Mouse (Mus musculus) inflammation-experienced regulatory T-cells, adult 6 months (primary cell): ENCODE measurements around the gene Slu7. TPM values are rescaled to one million over a fixed set of nuclear protein-coding genes. Genes with fewer than 3 reads are reported as not detected.

Experiments
- ATAC-seq: one replicate; pipeline ENCODE4 v1.8.0; 2017
- polyA plus RNA-seq, 3 experiments: library from polyadenylated mRNA; unstranded; fragments of 100-300 nt; shearing (Covaris generic); gene quantifications; one replicate each; pipeline ENCODE4 v1.2.1; 2017

Slu7 gene
- 100 to 1,000 TPM; 102 to 127 (median 108) TPM for polyA plus RNA-seq

DNA sequence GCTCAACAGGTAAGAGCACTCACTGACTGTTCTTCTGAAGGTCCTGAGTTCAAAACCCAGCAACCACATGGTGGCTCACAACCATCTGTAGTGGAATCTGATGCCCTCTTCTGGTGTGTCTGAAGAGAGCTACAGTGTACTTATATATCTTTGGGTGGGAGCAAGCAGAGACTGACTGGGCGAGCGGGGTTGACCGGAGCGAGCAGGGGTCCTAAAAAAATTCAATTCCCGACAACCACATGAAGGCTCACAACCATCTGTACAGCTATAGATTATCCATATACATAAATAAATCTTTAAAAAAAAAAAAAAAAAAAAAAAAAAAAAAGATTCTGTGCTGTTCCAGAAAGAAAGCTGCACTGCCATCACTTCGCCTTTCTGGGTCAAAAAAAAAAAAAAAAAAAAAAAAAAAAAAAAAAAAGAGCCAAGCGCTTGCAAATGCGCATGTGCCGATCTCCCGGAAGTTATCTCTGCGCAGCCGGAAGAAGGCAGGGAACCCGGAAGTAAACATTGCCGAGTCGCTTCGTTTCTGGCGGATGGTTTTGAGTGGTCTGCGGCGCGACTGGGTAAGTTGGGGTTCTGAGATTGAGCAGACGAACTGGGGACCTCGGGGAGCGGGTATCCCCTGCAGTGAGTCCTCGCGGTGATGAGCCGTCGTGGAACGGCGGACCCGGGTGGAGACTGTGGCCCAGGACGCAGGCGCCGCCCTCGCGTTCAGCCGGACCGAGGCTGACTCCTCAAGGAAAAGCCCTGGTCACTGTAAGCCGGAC lies at the start of gene Slu7:
Slu7 (plus strand) TSS at position 491 of the 770 bp plus-strand sequence.
- ATAC-seq, result peak; percentile 95

DNA sequence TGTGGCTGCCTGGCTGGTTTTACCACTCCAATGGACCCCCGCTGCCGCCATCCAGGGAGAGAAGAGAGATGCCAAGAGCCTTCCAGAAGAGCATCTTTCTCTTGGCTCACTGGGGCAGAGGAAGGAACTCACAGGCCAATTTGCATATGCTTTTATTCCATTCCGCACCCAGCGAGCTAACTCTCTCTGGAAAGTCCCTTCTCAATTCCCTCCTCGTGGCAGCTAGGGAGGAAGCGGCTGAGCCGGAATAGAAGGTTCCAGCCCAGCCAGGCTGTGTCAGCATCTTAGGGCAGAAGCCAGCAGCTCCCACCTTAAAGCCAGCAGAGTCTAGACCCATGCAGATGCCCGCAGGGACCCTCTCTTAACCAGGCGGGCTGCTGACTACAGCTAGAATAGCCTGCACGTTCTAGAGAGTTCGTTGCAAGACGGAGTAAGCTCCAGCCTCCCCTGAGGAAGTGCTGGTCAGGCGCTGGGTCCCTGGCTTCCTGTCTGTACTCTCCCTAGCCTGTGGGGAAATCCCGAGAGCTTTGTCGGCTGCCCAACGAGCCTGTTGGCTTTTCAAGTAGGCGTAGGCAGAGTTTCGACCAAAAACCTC lies 48.4 kb upstream of the Slu7 start:
- ATAC-seq, result peak; percentile 64

DNA sequence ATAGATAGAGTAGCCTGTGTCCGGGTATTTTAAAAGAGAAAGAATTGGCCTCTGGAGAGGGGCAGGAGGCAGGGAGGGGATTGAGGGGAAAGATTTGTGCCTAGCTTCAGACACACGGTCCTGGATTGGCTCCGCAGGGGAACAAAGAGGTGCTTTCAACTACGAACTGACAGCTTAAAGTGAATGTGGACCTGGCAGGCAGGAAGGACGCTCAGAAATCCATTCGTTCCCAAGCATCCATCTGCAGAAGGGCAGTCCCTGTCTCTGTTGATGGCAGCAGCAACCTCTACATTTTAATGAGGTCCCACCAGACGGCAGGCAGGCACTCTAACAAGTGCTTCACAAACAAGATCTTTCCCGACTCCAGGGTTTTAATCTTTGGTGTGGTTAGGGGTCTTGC lies 47.8 kb upstream of the Slu7 start:
- no peak for ATAC-seq

DNA sequence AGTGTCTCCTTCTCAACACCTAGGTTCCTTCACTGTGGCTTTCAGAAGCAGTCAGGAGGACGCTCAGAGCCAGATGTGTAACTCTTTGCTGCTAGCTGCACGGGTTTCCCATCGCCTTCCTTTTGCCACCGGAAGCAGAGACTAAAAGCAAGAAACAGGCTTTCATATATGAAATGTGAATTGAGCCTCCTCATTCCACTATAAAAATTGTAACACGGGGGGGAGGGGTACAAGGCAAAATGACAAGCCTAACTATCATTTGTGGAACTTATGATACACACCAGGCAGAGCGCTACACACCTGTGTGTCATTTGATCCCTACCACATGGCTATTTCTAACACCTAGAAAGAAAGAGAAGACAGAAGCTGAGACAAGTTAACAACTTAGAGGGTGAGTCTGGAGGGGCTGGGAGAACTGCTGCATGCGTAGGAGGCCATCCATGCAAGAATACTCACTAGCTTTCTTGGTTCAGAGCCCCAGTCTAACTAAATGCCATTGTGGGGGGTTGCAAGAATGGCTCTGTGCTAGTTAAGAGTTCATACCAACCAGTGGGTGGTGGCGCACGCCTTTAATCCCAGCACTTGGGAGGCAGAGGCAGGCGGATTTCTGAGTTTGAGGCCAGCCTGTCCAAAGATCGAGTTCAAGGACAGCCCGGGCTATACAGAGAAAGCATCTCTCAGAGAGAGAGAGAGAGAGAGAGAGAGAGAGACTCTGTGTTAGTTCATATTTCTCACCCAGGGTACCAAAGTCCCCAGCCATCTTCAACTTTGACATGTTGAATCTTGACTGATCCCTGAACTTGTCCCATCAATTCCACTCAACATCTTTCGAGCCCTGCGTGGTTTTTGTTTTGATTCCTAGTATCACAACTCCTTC lies 46.3 kb upstream of the Slu7 start:
- ATAC-seq, result no peak

DNA sequence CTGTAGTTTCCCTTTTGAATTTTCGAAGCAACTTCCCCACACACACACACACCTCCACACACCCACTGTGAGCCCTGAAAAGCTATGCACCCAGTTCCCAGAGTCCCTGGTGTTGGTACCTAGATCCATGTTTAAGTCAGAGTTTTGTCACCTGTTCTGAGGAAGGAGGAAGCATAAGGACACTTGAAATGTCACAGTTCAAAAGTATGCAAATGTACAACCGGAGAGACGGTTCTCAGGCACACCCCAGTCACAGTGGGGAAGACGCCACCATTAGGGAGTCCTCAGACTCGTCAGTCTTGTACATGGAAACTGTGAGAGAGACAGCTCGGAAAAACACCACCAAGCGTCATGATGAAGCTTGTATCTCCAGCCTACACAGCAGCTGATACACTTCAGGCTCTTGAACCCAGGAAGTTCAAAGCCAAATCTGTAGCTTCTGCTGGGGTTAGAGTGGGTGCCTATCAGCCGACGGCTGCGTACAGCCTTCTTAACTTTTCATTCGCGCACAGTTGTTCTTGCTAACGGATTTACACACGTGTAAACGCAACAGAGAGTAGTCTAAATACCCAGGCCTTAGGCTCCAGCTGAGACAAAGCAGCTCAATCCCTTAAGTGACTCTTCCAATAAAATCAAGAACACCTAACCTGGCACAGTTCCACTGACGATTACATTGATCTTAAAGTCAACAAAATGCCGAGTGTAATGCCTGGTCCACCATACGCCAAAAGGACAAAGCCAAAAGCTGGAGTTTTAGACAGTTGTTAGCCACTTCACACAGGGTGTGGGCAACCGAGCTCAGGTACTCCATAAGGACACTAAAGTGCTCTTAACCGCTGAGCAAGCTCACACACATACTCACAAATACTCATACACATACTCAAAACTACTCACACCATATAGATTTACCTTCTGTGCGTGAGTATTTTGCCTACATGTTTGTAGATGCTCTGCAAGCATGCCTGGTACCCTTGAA lies 45.1 kb upstream of the Slu7 start:
- ATAC-seq, result peak; percentile 60

DNA sequence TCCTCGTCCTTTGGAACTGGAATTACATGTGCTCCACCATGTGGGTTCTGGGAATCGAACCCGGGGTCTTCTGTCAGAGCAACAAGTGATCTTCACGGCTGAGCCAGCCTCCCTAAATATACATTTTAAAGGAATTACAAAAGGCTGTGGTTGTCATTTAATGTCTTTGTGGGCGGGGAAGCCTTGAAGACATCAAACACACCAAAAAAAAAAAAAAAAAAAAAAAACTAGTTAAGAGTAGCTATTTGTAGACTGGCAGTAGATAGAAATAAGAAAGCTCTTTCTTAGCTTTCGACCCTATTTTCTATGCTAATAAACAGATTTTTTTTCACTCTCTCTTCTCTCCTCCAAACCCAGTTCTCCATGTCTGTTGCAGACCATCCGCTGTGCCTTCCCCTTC lies 44.4 kb upstream of the Slu7 start:
- no peak for ATAC-seq

DNA sequence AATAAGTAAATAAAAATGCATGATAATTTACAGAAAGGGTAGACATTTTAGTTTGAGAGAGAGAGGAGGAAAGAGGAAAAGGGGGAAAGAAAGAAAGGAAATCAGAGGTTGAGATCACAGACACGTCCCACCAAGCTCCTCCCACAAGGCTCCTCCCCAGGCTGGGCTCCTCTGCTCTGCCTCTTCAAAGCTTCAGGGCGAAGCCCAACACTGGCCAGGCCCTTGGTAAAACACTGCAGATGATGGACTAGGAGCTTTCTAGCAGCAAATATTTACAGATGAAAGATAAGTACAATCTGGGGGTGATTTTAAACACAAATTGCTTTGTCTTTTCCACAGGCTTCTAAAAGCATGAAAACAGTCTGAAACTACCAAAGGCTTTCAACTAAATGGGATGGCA lies 40.8 kb upstream of the Slu7 start:
- no peak for ATAC-seq

DNA sequence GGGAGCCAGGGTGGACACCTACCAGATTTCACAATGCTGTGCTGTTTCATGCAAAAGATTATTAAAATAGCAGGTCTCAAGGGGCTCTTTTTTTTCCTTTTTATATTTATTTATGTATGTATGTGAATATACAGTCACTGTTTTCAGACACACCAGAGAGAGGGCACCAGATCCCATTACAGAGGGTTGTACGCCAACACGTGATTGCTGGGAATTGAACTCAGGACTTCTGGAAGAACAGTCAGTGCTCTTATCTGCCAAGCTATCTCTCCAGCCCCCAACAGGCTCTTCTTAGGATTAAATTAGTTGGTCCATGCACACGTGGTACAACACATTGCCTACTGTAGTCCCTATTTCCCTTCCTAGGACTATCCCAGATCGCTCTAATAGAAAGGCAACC lies 40.2 kb upstream of the Slu7 start:
- ATAC-seq, result no peak

DNA sequence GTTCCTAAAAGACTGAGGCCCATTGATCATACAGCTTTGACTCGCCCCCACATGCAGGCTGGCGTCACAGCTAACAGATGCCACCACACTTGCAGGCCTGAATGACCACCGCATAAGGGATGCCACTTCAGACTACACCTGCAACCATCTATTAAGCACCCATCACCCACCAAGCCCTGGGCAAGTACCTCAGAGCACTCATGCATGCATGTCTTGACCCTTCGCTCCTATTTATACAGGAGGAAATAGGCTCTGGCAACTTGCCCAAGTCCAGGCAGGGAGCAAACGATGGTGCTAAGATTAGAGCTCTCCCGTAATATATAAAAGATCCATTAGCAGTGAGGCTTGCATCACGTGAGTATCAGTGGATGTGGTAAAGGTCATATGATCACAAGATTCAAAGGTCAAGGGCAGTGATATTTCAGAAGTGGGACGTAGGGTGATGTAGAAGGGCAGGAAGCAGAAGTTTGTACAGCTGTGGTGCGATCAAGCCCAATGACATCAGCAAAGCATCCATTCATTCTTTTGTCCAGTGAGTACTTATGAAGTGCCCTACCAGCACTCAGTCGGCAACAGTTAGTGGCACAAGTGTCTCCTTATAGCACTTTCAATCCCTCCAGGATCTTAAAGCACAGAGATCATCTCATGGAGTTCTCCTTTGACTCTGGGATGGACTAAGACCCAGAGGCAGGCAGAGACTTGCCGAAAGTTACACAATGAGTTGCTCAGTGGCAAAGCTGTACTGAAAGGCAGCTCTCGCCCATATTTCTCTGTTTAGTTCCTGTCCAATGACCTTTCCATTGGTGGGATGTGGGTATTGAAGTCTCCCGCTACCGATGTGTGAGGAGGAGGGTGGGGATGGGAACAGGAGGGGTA lies 38.2 kb upstream of the Slu7 start:
- peak; percentile 28 for ATAC-seq

DNA sequence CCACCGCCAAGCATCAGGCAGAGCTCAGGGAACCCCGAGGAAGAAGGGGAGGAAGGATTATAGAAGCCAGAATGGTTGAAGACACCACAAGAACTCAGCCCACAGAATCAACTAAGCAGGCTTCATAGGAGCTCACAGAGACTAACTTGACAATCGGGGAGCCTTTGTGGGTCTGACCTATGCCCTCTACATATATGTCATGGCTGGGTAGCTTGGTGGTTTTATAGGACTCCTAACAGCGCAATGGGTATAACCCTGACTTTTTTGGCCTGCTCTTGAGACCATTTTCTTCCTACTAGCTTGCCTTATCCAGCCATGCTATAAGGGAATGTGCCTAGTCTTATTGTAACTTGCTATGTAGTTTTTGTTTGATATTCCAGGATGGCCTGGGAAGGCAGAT lies 37.3 kb upstream of the Slu7 start:
- ATAC-seq, result no peak

DNA sequence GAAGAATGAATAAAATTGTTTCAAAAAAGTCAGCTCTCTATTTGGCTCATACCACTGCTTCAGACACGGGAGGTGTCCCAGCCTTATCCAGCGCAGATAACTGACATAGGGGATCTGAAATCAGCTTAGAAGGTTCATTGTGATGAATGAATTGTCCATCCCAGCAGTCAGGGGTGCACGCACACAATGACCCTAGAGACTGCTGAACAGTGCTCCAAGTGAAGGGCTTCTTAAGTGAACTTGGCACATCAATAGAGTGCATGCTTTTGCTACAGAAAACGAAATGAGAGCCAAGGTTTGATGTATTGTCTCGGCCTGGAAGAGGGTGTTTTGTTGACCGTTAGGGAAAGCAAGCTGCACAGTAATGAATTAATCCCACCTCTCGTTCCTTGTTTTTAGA lies 36.9 kb upstream of the Slu7 start:
- no peak for ATAC-seq

DNA sequence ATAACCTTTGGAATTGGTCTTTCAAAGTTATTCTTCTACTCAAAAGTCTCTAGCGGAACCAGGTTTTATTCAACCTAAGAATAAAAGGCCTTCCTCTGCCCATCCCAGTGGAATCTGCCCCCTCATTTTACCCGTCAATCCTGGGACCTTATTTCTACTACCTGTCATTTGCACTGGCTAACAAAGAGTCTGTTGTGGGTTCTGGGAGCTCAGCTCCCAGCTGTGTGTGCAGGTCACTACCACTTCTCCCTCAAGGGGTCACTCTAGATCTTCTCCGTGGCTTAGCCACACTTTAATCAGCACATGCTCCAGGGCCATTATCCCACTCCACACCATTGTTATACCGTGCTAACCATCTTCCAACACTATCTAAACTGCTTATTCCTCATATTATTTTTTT lies 34.2 kb upstream of the Slu7 start:
- no peak for ATAC-seq

DNA sequence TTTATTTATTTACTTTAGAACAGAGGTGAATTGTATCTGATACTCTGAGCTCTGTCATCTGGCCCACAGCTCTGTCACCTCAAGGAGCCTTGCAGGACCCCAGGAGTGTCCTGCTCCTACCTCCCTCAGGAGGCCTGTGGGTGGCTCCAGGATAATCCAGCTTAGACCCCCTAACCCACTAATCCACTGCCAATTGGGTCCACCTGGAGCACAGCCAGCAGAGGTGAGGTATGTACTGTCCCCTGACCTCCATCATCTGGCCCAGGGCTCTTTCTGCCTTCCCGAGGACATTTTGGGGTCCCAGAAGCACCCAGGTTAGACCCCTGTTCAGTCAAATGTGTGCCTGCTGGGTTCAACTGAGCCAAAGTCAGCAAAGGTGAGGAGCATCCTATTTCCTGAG lies 33.4 kb upstream of the Slu7 start:
- ATAC-seq, result no peak

DNA sequence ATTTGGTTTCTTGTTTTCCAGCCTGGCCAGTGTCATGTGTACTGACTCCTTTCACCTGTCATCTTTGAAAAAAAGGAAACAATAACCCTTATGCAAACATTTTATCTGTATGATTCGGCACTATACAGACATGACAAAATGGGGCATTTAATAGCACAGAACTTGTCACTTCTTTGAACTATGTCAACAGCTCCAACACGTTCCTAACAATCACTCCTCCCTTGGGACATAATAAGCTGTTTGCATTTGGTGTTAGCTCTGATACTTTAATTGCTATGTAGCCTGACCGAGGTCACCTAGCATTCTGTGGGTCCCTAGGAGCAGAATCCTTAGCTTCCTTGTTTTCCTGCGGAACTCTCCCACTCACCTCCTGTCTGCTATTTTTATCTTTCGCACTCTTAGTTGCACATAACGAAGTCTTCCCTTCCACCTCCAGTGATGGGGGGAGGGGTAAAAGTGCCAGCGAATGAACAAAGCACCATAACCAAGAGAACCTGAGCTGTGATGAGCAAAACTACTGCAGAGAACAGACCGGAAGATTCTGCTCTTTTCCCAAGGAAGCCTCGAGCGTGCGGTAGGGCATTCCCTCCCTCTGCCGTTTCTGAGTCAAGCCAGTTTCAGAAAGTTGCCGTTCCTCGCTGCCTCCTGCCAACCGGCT lies 29.3 kb upstream of the Slu7 start:
- ATAC-seq, result no peak

DNA sequence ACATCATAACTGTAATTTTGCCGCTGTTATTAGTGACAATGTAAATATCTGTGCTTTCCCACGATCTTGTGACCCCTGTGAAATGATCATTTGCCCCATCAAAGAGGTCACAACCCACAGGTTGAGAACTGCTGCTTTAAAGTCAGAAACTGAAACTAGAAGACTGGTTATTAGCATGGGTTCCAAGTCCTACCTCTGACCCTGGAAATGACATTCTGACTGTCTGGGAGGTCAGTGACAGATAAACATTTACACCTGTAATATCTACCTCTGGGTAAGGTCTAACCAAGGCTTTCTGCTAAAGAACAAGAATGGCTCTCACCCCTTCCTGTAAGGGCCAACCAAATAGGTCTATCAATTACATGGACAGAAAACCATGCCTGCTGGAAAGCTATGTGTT lies 24.7 kb upstream of the Slu7 start:
- no peak for ATAC-seq

DNA sequence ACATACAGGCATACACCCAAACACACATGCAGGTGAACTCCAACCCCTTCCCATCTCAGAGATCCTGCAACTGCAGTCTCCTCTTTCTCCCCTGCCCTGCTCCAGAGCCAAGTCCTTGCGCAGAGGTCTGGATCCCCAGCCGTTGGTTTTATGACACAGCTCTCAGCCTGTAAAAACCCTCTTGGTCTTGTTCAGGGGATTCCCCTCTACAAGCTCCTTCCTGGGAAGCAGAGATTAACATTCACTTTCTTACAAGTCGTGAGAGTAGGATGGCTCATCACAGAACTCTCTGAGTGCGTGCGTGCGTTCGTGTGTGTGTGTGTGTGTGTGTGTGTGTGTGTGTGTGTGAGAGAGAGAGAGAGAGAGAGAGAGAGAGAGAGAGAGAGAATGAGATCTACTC lies 23.3 kb upstream of the Slu7 start:
- ATAC-seq, result no peak

DNA sequence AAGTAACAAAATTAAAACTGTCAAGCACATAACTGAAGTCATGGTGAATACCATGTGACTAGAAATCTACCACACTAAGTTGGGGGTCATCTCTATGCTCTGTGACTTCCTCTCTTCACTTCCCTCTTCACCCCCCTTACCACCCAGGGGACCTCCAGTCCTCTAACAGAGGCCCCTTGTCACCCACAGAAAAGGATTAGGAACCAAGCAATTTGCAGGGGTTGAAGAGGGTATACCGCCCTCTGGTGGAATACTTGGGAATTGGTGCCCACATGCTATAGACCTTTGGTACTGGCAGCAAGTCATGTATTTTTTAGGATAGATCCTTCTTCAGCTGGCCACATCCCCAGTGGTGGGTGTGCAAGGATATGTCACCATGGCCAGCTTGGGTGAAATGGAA lies 22.1 kb upstream of the Slu7 start:
- peak; percentile 79 for ATAC-seq

DNA sequence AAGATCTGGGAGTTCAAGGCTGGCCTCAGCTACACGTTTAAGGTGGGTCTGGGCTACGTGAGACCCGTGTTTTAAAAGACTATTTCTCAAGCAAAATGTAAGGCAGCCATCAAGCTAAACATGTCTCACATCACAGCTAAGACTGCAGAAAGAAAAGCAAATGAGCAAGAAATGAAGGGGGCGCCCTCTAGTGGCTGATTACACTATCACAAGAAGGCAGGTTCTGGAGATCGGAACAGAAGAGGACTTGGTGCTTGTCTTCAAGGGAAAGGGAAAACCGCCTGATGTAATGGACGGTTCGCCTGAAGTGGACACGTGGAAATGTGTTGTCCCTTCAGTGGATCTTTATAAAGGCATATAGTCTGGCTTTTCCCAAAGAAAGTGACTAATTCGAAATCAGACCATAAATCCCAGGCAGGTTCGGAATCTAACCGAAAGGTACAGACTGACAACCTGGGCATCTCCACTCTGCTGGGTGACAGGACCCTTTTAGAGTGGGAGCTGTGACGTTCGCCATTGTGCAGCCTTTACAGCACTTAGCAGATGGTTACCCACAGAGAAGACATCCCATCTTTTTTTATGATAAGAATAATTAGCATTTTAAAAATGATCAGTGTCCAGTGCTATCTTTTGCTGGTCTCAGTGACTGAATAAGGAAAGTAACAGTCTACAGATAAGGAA lies 20.6 kb upstream of the Slu7 start:
- ATAC-seq, result peak; percentile 55

DNA sequence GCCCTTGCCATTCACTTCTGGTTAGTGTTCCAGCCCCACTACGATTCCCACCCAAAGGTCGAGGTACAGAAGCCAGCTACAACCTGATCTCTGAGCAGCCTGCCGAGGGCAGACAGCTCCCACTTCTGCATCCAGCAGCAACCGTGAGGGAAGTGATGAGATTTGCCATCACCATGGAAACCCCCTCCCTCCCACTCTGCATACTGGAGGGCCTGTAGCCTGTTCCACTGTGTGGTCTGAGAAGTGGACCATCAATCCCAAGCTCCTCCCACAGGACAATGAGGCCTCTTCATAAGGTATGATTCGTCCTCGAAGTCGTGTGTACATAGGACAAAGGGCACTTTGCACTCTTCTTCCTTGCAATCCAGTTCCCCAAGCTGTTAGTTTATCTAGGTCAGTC lies 16.3 kb upstream of the Slu7 start:
- no peak for ATAC-seq

DNA sequence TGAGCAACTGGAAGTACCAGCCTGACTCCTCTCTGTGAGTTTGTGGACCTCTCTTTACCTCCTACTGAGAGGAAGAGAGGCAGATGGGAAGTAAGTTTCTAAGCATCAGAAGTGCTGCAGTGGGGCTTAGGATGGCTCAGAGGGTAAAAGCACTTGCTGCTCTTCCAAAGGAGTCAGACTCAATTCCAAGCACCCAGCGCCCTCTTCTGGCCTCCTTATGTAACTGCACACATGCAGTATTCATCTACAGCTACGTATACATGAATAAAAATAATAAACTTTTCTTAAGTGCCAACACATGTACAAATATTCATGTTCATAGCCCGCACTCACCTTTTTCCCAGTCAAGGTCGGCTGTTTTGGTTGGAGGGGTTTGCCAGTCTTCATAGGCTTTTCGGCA lies 9.2 kb upstream of the Slu7 start:
- no peak for ATAC-seq
